Mouse (Mus musculus) thymus, postnatal 14 days (tissue): ENCODE results near the gene Dcps.
"Not testable (repeated sequence)": the region's sequence is repeated elsewhere in the genome, so short reads cannot be mapped to it uniquely, and the experiment has no call there.

ENCODE experiments used
- DNase-seq: peaks from one replicate; pipeline ENCODE4 v3.0.0; 2021

Dcps gene

DNA sequence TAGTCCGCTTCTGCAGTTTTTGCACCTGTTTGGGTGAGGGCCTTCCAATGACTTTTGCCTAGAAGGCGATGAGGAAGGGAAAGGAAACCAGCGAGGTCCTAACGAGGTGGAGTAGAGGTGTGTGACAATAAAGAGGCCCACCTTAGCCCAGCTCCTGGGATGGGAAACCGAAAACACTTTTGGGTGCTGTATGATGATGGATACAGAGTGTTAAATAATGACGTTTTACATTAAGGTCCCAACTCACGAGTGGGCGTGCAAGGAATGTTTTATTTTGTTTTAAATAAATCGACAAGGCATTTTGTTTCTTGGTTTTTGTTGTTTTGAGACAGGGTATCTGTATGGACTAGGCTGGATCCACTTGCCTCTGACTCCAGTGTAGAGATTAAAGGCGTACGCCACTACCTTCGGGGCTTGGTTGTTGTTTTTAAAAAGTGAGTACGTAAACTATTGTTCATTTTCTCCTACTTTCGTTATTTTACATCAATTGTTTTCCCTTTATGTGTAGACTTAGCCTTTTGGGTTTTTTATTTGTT, 331 bp upstream of the Dcps start:
- no peak for DNase-seq

DNA sequence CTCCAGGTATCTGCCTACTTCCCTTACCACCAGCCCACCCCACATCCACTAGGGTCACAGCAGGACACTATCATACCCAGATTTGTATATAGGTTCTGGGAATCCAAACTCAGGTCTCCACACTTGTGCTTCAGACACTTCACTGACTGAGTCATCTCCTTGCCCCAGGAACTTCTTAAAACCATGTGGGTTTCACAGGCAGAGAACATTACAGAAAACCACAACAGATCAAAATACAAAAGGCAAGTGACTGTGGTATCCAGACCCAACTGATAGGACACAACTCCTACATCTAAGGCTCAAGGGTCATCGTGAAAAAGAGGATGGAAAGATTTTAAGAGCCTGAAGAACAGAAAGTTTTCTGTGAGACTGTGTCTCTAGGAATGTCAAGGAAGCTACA, 2.5 kb downstream of the Dcps start:
- DNase-seq: no peak

DNA sequence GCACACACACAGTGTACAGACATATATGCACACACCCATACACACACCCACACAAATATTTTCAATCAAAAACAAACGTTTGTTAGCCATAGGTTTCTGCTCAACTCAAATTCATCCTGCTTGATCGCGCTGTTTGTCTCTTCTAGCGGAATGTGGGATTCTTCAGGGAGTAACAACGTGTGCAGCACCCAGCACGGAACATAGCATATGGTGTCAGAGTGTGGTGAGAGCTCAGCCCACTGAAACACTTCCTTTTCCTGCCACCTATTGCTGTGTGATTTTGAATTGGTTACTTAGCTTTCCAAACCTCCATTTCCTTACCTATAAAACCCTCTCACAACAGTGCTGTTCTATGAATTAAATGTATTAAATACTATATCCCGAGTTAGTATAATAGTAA, 5.8 kb downstream of the Dcps start:
- DNase-seq: no peak

DNA sequence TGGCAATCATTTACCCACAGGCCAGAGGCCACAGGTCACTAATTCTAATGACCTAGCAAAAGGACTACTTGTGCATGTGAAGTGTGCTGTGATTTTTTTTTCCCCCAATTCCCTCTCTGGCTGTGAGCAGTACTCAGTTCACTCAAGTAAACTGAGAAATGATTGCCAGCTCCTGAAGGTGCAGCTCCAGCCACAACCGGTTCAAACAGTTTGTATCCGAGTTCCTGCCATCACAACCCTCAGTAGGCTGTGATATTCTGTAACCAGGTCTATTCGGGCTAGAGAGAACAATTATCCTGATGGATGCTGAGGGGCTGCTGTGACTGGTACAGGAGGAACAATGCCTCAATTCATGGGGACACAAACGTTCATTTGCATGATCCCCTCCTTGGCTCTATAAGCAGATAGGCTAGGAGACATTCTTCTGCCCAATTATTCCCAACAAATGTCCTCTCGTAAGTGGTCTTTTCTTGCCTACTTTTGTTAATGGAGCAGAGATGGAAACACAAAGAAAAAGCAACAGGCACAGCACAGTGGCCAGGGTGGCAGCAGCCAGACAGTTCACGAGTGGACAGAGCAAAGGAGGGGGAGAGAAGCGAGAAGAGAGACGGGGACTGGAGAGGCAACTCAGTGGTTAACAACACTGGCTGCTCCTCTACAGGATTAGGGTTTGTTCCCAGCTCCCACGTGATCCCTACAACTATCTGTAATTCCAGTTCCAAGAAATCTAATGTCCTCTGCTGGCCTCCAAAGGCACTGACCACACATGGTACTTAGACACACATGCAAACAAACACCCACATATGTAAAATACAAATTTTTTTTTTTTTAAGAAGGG, 8.8 kb downstream of the Dcps start:
- no peak for DNase-seq

DNA sequence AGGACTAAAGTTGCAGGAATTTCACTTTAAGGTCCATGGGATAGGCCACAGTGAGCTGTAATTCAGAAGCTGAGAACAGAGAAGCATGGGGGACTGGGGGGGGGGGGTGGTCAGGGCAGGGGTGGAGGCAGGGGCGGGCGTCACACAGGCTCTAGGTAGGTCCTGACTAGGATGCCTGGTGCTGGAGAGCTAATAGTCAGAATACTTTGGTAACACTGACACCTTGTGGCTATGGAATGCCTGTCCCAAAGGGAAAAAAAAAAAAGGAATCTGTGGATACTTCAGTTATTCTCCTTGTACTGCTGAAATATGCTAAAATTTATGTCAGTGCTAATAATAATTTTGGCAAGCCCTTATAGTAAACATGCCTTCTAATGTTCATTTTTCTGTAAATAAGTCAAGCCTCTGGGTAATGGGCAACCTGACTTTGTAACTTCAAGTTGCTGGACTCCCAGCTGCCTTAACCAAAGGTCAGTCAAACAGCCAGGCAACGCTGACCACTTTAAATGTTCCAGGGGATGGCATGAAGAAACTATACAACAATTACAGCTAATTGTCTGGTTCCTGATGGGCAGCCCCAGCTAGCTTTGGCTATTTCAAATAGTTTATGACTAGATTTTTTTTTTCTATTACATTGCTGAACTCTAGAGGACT, 9.6 kb downstream of the Dcps start:
- DNase-seq: no peak

DNA sequence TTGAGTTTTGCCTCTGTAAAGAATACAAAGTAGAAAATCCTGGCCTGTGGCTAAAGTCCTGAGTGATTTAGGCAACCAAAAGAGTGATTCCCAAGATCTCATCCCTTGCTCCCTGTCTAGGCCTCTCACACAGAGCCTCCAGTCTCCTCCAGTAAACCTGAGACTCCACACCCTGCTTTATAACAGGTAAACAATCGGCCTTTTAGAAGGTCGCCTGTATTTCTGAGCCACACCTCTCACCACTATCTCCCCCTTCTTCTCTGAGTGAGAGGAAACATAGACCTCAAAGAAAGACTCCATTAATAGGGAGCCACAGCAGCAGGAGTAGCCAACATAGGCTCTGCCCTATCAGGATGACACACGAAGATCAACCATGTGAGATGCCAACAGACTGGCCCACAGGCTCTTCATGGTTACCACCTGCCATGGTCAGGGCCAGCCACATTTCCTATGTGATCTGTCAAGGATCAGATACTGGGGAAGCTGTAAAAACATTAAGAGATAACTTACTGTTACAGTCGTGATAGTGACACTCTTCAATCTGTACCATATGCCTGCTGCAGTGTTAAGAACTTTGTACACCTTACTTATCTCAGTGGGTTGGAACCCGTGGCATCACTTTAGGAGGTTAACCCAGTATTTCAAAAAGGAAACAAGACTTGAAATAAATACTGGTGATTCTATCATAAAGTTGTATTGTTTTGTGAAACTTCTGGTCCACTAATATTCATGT, 11.6 kb downstream of the Dcps start:
- no peak for DNase-seq

DNA sequence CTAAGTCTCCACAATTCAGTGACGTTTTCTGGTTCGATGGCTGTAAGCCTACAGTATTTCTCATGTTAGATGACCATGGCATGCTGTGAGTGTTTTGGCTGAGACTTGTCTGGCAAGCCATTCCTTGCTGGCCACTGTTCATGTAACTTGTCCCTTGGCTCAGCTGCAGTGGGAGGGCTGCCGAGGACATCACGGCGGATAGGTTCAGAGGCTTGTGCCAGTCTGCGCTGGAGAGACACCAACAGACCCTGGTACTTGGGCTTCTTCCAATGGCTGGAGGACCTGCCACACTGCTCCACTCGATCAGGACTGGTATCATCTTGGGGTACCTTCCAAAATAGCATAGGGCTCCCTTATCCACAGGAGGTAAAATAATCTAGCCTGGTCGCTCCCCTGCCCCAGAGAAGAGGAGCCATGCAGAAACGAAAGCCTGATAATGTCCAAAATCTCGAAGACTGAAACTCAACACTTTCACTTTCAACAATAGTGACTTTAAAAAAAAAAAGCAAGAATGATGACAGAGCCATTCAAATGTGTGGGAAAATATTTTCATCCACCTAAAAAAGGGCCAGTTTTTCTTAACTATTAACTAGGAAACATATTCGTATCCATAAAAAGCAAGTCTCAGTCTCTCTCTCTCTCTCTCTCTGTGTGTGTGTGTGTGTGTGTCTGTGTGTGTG, 12.7 kb downstream of the Dcps start:
- no peak for DNase-seq

DNA sequence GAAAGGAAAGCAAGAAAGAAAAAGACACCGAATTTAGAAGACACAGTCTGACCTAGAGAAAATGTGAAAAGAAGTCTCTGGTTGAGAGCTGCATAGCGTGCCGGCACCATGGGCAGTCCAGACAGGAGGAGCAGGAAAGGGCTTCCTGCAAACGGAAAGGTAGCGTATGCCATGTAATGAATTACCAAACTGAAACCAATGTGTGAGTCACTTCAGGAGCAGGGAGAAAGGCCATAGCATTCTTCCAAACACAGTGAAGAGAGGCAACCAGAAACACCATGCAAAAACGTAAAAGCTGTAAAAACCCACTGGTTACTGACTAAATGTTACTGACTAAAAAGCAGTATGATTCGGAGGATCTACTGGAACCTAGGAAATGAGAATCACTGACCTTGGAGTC, 14.1 kb downstream of the Dcps start:
- no peak for DNase-seq

DNA sequence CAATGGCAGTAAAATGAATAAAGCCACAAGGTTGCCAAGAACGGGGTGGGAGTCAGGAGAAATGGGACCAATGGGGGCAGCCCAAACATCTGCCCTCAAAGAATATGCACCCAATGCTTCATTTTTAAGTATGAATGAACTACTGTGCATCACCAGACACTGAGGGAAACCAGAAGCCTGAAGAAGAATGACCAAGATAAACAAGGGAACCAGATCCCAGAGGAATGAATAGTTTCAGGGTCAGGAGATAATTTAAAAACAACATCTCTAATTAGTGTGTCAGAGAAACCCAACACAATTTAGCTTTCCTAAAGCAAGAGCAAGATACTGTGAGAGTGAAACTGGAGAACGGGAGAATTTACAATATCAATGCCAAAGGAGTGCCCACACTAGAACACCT, 15.2 kb downstream of the Dcps start:
- no peak for DNase-seq

DNA sequence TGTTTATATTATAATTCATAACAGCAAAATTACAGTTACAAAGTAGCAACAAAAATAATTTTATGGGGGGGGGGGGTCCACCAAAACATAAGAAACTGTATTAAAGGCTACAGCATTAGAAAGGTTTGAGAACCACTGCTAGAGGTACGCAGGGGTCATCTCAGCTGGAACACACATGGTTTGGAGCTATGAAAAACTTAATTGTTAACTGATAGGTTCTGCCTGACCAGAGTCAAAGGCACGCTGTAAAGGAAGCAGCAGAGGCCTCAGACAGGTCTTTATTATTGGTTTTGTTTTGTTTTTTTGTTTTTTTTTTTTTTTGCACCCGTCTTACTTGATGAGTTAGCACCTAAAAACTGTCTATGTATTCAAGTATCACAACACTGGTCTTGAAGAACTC, 17.4 kb downstream of the Dcps start:
- DNase-seq: no peak

DNA sequence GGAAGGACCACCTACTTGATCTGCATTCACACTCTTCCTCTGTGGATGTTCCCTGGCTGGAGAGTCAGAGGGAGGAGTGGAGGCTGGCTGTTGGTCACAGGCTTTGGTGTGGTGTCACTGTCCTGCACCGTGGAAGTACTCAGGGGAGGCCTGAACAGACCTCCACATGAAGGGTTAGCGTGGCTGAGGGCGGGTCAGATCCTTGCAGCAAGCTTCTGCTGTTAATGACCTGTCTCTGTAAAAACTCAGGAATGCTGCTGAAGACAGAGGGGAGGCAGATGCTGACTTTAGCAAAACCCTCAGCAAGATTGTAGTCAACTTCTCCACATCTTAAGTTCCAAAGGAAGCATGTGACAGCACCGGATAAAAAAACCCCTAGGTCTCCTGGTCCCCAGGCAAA, 19.0 kb downstream of the Dcps start:
- no peak for DNase-seq

DNA sequence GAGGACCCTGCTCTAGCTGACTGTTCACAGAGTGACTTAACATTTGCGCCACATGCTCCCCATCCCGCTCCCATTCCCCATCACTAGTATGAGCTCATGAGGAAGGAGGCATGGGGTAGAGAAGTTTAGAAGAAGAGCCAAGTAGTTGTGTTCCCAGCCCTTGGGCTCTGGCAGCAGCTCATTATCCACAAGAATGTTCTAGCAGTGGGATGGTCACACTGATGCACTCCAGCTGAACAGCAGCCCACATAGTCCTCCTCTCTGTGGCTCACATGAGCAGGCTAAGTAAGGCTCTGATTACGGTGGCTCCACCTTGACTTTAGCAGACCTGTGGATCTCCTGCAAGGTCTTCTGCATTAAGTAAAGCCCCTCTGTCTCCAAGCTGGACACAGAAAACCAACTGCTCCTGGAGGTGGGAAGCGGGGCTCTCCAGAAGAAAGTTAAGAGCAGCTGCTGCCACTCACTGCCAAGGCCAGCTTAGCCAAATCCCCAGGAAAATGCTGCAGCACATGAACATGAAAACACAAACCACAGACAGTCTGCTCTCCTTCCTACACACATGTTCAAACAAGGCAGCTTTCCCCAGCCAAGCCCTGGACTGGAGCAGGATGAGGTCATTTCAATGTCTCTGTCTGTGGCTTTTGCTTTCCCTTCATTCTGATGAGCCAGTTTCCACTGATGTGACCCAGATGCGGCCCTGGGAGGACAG, 19.7 kb downstream of the Dcps start:
- DNase-seq: no peak

DNA sequence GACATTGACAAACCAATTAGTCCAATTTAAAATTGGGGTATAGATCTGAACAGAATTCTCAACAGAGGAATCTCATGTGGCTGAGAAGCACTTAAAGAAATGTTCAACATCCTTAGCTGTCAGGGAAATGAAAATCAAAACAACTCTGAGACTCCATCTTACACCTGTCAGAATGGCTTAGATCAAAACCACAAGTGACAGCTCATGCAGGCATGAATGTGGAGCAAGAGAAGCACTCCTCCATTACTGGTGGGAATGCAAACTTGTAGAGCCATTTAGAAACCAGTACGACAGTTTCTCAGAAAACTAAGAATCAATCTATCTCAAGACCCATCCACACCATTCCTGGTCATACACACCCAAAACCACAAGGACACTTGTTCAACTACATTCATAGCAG, 22.9 kb downstream of the Dcps start:
- DNase-seq: no peak

DNA sequence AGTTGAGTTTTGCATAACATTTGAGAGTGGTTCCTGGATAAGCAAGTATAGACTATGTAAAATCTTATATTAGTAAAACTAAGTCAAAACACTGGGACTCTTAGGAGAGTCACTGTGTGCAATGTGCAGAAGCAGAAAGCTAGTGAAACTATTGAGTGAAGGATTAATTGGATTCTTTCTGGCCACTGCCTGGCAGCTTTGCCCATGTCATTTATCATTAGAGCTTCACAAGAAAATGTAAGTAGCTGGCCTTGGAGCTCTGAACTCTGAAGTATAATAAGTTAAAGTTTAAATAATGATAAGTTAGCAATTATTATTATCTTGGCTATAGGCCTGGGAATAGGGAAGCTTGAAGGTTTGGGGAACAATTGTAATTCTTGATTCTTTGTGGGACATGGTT, 27.0 kb downstream of the Dcps start:
- not testable (repeated sequence) for DNase-seq

DNA sequence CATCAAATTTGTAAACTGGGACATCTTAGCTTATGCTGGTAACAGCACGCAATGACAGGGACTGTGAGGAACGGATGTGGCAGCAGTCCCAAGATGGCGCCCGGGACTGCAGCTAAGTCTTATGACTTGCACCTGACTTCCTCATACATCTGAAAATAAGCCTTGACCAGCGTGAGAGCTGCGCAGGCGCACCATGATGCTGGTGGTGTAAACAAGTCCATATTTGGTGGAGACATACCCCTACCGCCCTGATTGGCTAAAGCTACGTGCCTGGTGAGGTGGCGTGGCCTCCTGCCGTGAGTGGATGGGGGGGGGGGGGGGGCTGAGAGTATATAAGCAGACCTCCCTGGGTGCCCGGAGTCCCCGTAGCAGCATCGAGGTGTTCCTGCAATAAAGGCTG, 28.6 kb downstream of the Dcps start:
- DNase-seq: not testable (repeated sequence)

DNA sequence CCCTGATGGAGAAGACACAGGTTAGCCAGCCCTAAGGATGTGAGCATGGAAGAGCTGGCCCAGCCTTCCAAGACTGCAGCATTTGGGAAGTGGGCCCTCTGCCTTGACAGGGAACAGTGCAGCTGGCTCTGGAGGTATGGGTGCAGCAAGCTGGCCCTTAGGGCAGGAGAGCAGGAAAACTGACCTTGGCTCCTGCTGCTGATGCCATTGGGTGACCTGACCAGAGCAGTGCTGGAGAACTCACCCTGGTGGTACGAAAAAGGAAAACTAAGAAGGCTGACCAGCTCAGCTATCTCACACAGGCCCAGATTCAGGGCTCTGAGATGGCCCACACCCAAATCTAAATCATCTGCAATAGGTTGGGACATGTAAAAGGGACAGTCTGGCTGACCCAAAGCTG, 30.0 kb downstream of the Dcps start:
- DNase-seq: no peak

DNA sequence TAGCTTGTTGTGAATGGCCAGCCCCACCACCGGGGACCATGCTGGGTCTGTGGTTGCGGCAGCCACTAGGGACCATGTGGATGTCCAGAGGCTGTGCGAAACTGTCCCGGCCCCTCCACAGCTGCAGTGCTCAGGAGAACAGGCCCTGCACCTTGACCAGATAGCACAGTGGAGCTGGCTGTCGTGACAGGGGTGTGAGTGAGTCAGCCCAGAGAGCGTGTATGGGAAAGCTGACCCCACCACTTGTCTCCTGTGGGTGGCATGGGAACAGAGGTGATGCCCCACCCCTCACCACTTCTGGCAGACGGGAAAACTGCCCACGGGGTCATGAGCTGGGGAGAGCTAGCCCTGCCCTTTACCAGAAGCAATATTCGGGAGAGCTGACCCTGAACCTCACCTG, 30.7 kb downstream of the Dcps start:
- no peak for DNase-seq

DNA sequence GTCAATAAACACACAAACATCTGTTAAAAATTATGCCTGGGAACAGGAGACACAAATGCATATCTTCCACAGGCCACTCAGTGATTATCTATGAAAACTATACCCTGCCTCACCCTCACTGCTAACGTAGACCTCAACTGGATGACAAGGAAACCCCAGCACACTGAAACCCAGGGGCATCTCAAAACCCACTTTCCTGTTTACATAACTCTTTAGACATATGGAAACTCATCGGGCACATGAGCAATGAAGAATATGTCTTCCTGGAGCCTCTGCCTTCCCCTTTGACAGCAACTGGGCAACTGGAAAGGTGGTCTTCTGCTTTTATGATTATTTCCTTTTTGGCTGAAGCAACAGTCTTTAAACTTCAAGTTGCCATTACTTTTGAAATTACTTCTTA, 33.6 kb downstream of the Dcps start:
- DNase-seq: no peak

DNA sequence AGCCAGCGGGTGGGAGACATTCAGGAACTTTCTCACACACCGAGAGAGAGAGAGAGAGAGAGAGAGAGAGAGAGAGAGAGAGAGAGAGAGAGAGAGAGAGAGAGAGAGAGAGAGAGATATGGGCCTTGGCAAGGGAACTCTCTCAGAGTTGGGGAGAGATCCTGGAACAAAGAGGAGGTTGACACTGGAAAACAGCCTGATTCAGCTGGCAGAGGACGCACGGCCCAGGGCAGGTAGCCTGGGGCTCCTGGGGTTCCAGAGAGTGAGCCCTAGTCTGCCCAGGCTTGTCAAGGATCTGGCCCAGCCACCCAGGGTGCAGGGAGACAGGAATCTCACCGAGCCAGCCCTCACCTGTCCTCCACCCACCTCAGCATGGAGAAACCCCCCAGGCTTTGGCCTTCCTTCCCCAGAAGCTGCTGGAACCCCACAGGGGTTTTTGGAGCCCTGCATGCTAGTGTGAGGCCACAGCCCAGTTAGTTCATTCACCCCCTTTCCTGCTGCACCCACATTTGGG, 36.6 kb downstream of the Dcps start:
- DNase-seq: no peak

DNA sequence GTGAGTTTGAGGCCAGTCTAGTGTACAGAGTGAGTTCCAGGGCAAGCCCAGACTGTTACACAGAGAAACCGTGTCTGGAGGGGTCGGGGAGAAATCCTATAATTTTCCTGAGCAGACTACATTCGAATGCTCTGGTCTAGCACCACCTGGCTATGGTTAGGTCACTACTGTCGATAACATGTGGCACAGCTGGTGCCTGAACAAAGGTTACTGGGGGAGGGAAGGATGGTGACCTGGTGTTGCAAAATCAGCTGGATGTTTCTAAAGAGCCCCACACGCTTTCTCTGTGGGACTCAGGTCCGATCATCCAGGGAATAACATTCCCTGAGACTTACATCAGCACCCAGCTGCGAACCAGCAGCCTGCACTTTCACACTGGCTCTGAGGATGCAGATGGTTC, 37.8 kb downstream of the Dcps start:
- DNase-seq: no peak

DNA sequence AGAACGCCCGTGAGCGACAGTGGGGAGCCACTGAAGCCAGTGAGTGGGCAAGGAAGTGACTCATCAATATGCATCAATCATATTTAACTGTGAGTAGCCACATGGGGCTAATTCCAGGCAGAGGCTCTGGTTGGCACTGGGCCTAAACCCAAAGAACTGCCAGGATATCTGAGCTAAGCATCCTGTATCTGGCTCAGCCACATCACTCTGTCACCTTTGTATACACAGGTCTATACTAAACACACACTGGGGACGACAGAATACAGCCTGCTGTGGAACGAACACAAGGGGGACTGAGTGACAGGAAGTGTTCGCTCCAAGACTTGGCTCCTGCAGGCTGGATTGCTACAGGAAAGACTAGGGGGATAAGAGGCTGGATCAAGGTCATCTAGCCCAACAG, 40.3 kb downstream of the Dcps start:
- no peak for DNase-seq
